Mouse (Mus musculus) layer of hippocampus, adult 2 months (tissue): ENCODE measurements around the gene Usp22. TPM values are rescaled to one million over a fixed set of nuclear protein-coding genes. Genes with fewer than 3 reads are reported as not detected.
"Not testable (repeated sequence)": the region's sequence is repeated elsewhere in the genome, so short reads cannot be mapped to it uniquely, and the experiment has no call there.

Experiments
- DNase-seq, 2 experiments: peaks; one replicate each; pipeline ENCODE4 v3.0.0; 2022; ENCODE audit warnings: low spot score in 2 of 2
- H3K27ac ChIP-seq: fragments of 200-600 bp; 2 replicates; pipeline ENCODE4 v1.8.1; 2022
- H3K4me3 ChIP-seq: fragments of 200-600 bp; 2 replicates; pipeline ENCODE4 v1.8.1; 2022; ENCODE audit warnings: mild to moderate bottlenecking
- CTCF ChIP-seq: fragments of 200-600 bp; conservative IDR thresholded peaks from 2 replicates; pipeline ENCODE4 v1.8.1; 2022; ENCODE audit warnings: antibody characterized with exemption, mild to moderate bottlenecking, moderate library complexity
- total RNA-seq, 2 experiments: library from RNA; stranded (reverse); gene quantifications; 2 replicates each; pipeline ENCODE4 v1.2.3; 2021

Gene Usp22
- total RNA-seq, 2 experiments from 2014 or later, result 216 to 235 TPM

DNA sequence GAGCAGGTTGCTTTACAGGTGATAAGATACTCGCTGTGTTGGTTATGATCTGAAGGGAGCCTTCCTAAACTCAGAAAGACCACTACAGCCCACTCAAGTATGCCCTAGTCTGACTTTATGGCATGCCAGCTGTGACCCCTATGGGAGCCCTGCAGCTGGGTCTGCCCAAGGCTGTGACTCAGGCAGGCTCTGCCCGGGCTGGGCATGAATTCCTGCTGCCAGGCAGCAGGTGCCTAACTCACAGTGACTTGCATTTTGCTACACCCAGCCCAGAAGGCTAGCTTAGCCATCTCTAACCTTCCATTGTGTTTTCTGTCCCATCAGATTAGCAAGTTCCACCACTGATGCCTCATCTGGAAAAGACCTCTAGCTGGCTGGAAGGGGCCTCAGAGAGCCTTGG is 28.0 kb upstream of the Usp22 start:
- no peak for TF ChIP-seq CTCF
- Histone ChIP-seq H3K4me3 (no peak overlapping the region), H3K27ac (no peak overlapping the region)
- DNase-seq, result no peak

DNA sequence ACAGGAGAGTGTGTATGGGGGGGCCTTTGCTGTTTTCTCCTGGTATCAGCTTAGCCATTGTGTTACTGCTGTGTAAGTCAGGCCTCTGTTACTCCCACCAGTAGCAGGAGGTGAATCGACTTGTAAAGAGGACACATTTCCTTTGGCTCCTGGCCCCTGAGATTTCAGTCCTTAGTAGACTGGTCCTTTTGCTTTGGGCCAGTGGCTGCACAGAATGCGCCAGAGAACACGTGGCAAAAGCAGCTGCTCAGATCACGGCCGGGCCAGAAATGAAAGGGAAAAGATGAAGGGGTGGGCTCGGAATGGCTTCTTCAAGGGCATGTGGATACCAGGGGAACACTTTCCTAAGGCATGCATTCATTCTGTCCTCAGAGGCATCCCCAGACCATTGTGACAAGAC is 27.3 kb upstream of the Usp22 start:
- no peak overlapping the region for H3K27ac ChIP-seq
- no peak for TF ChIP-seq CTCF
- H3K4me3 ChIP-seq, result no peak overlapping the region
- no peak for DNase-seq

DNA sequence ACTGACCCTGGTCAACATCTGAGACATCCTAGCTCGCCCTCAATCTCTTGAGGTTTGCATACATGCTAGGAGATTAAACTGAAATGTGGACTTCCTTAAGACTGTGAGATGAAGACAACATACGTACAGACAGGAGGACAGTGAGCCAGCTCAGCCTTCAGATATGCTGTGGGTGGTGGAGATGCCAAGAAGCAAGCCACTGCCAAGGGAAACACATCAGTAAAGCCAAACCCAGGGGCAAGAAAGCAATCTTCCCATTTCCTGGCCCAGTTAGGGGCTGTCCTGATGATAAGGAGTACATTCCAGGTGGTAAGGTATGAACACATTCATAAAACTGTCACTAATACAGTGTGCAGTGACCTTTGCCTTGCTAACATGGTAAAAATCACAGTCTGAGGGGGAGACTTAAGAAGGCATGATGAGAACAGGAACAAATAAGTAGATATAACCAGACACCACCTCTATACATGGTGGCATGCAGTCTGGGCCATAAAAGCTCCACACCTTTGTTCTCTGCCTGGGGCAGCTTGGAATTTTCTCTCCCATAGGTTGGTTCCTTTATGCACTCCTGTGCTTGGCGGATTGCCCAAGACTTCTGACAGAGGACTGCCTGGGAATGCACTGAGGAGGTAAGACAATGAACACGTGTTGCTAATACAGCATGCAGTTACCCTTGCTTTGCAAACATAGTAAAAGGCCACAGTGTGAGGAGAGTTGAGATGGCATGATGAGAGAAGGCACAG is 24.9 kb upstream of the Usp22 start:
- DNase-seq, result no peak

DNA sequence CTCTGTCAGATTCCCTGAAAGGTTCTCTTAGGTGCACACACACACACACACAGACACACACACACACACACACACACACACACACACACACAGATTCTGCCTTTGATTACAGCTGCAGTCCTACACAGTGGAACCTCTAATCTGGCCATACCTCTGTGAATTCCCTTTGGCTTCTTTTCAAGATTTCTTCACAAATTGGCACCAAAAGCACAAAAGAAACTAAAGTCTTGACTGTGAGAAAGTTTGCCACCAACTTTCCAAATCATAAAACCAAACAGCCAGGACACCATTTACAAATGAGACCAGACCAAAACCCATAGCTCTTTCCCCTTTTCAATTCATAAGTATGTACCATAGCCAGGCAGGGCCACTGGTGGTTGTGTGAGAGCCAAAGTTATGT is 23.1 kb upstream of the Usp22 start:
- no peak overlapping the region for H3K4me3 ChIP-seq
- no peak for TF ChIP-seq CTCF
- DNase-seq, result no peak
- no peak overlapping the region for H3K27ac ChIP-seq

More for the DNA sequence above, 24.9 kb upstream of the Usp22 start:
- H3K27ac ChIP-seq, result no peak overlapping the region
- H3K4me3 ChIP-seq, result no peak overlapping the region
- no peak for TF ChIP-seq CTCF

DNA sequence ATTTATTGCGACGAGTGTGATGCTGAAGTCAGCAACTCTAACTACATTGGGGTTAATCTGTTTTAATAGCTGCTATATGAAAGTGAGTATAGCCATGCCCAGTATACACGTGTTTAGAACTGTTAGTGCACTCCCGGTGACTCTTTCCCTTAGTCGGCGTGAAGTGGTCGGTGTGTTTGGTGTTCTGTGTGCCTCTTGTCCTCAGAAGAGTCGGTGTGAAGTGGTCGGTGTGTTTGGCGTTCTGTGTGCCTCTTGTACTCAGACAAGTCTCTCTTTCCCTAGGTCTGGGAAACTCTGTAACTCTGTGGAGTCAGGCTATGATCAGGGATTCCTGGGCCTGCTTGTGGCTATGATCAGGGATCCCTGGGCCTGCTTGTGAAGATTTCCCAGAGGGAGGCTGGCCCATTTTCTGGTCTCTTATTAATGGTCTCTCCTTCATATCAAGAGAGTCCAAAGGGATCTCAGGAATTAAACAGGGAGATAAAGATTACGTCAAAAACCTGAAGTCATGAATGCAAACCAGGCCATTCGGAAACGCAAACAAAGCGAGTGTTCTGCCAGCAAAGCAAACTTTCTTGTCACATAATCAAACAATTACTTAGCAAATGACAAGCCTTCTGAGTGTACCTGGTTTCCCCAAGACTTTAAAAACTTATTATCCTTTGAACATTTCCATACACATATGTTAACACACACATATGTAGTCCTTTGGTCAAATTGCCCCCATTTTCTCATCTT is 21.9 kb upstream of the Usp22 start:
- Histone ChIP-seq H3K27ac (no peak overlapping the region), H3K4me3 (no peak overlapping the region)
- no peak for DNase-seq
- no peak for TF ChIP-seq CTCF

DNA sequence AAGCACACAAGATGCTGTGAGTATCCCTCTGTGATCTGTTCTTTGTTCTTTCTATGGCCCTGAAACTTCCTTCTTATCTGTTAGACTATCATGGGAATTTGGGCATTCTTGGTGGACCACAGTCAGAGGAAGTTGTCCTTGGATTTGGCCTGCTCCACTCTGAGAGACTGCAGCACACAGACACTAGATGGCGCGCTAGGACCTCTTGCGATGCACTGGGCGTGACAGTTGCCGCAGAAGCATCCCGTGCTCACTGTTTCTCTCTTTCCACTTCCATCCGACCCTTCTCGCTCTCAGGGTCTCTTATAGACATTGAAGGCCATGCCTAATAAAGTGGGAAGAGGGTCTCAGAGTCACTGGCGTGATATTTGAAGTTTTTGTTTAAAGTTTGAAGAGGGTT is 18.5 kb upstream of the Usp22 start:
- DNase-seq, result peak; percentile 72 to 85
- H3K4me3 ChIP-seq, result no peak overlapping the region; the same call in 1 of the 2 replicates
- no peak overlapping the region for H3K27ac ChIP-seq
- peak; percentile 99 for TF ChIP-seq CTCF

DNA sequence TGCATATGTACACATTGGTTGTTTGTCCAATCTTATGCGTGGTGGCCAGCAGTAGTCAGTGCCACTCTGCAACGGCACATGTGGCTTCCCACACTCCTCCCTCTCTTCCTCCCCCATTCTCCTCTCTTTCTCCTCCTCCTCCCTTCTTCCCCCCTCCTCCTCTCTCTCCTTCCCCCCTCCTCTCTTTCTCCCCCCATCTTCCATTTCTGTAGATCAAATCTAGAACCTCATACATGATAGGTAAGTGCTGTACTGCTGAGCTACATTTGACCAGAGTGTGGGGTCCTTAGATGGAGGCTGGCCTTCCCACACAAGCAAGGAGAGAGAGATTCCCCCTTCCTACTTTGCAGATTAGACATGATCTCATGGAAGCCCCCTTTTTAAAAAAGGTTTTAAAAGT is 17.9 kb upstream of the Usp22 start:
- no peak for TF ChIP-seq CTCF
- no peak for DNase-seq
- no peak overlapping the region for H3K4me3 ChIP-seq
- H3K27ac ChIP-seq, result no peak overlapping the region

DNA sequence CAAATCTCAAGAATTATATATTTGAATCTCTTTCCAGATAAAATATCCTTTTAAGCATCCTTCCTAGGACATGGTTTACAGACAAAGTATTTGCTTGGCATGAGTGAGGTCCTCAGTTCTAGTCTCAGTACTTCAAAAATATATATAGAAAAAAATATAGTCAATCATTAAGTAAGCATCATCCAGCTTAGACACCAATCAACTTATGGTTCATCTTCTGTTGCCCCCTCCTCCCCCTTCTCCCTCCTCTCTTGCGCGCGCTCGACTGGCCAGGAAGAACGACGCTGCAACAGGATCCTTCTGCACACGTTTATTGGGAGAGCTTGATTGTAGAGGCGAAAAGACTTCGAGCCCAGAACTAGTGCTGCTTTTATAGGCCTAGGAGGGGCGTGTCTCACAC is 17.3 kb upstream of the Usp22 start:
- not testable (repeated sequence) for H3K4me3 ChIP-seq, DNase-seq, H3K27ac ChIP-seq

DNA sequence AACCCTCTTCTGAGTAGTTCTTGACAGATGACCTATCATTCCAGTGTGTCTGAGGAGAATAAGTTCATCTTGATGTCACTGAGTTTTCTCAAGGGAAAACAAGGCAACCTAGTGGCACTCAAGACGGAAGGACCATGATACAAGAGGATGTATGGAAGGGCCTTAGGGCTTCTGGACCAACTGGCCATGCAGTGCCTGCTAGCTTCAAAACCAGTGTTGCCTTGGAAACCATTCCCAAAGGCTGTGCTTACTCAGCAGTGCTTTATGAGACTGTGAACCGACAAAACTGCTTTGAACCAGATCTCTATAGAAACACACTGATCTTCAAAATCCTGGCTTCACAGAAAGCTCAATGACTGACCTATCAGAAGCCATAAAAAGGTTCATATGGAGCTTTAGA is 15.9 kb upstream of the Usp22 start:
- Histone ChIP-seq H3K27ac (no peak overlapping the region), H3K4me3 (no peak overlapping the region)
- DNase-seq, result no peak
- TF ChIP-seq CTCF, result no peak

DNA sequence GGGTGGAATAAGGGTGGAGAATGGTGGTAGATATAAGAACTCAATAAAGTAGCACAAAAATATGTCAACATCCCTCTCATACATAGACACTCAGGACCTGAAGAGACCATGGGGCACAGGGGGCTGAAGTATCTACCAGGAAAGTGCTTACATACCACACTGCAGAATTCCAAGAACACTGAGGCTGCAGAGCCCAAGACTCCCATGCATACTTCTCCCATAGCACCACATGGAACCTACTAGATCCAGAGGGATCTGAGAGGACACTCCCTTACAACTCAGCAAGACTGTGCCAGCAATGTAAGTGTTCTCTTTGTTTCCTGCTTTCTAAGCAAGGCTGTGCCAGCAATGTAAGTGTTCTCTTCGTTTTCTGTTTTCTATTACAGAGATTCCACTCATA is 9.0 kb upstream of the Usp22 start:
- no peak for DNase-seq
- Histone ChIP-seq H3K27ac (no peak overlapping the region), H3K4me3 (no peak overlapping the region)
- no peak for TF ChIP-seq CTCF

DNA sequence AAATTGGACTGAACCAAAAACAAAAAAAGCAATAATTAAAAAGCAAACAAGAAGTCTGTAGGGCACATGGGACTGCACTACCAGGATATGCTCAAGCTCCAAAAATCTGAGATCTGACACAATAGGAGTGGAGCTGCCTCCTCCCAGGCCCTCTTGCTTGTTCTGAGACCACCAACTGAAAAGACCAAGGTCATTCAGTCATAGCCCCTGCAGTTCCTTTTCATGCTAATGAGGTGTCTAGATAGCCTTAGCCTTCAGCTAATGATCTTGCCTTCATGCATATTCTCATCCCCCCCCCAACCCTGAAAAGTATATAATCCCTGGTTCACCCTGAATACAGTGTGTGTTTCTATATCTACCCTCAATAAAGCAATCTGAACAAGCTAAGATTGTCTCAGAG is 6.8 kb upstream of the Usp22 start:
- H3K4me3 ChIP-seq, result no peak overlapping the region
- no peak for DNase-seq
- no peak for TF ChIP-seq CTCF
- no peak overlapping the region for H3K27ac ChIP-seq

DNA sequence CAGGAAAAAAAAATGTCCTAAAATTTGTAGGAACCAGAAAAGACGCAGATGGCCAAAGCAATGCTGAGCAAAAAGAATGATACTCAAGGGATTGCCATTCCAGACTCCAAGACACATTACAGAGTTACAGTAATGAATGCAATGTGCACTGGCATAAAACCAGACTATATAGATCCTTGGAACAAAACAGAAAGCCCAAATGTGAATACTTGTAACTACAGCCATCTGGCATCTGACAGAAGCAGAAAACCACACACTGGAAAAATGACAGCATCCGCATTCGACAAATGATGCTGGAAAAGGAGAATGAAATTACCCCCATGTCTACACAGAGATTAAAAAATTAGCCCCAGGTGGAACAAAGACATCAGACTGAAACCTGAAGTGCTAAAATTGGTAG is 5.5 kb upstream of the Usp22 start:
- Histone ChIP-seq H3K27ac (no peak overlapping the region; the same call in 1 of the 2 replicates), H3K4me3 (no peak overlapping the region)
- TF ChIP-seq CTCF, result no peak
- DNase-seq, result peak; percentile 26 to 37

DNA sequence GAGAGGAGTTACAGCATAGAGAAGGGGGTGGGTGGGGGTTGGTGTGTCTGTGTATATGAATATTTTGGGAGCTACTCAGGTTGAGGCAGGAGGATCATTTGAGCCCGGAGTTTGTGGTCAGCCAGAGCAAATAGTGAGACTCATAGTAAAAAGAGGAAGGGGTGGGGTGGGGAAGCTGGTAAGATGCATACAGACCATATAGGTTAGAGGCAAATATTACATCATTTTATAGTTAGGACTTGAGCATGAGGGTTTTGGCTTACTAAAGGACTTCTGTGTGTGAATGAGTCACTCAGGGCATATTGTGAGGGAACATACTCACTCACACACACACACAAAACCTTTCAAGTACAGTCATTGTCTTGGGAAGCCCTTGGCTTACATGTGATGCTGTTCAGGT is 1.5 kb upstream of the Usp22 start:
- no peak for DNase-seq
- H3K4me3 ChIP-seq, result no peak overlapping the region
- TF ChIP-seq CTCF, result no peak
- H3K27ac ChIP-seq, result no peak overlapping the region

DNA sequence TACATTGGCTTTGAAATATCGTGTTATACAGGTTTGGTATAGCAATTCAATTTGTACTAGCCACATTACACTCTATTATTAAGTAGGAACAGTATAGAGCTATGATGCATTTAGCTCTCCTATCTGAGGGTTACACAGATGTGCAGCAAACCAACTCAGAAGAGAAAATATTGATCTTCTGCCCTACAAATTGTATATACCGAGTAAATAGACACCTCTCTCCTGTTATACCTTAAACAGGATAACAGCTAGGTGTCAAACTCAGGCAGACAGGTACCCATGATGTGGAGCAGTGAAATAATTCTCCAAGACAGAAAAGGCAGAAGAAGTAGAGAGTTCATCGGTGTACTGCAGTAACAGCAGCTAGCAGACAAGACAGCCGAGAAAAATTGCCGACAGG is 923 bp upstream of the Usp22 start:
- DNase-seq, result no peak
- TF ChIP-seq CTCF, result no peak
- peak overlapping the region; percentile 88 for H3K27ac ChIP-seq
- peak overlapping the region; percentile 54 for H3K4me3 ChIP-seq
